Mouse (Mus musculus): ENCODE data around the gene Apol8.
A peak's percentile ranks its signal among the peaks of the same experiment; 100 is the strongest.
"Not testable (repeated sequence)": the region's sequence is repeated elsewhere in the genome, so short reads cannot be mapped to it uniquely, and the experiment has no call there.

Gene Apol8

GRCm38 (mm10) chr15:77752443-77752842 is 4.4 kb downstream of the Apol8 start:
- no peak for DNase-seq (ENCODE audit: low read depth, low spot score)

- DNase-seq (ENCODE audit: low read depth, low spot score), result peak; percentile 49
Observed at GRCm38 (mm10) chr15:77750461-77750860, 6.3 kb downstream of the Apol8 start.

- no peak for DNase-seq (ENCODE audit: low read depth, low spot score)
Observed at GRCm38 (mm10) chr15:77749717-77750116, 7.1 kb downstream of the Apol8 start.

GRCm38 (mm10) chr15:77748414-77748813 is 8.4 kb downstream of the Apol8 start:
- no peak for DNase-seq (ENCODE audit: low read depth, low spot score)

DNA sequence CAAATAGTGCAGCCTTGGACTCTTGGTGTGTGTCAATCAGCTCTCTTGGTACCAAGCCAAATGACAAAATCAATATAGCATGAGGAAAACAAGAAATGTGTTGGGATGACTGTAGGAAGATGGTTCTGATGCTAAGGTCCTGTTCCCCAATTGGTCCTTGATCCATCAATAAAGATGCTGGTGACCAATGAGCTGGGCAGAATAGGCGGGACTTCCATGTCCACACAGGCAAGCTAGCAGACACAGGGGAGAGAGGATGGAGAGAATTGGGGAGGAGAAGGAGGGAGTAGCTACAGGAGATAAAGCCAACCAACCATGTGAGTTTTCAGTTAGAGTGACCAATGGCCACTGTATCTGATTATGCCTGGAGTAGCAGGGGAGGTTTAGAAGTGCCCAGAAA is 10.5 kb downstream of the Apol8 start:
- DNase-seq (ENCODE audit: low read depth, low spot score), result no peak

DNA sequence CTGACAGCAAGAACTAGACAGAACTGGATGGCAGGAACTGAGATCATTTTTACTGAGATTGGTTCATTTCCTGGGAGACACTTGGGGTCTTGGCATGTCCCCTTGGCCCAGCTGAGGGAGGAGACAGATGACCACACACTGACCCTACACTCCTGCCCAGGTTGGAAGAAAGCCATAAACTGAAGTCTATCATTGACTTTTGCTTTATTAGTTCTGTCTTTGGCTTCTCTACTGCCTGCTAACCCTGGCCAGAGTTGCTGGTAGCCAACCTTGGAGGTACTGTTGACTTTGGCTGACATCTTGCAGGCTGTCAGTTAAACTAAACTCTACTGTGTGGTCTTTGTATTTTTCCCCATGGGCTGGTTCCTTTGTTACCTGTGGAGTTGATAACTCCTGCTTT is 11.7 kb downstream of the Apol8 start:
- DNase-seq (ENCODE audit: low read depth, low spot score), result no peak

DNA sequence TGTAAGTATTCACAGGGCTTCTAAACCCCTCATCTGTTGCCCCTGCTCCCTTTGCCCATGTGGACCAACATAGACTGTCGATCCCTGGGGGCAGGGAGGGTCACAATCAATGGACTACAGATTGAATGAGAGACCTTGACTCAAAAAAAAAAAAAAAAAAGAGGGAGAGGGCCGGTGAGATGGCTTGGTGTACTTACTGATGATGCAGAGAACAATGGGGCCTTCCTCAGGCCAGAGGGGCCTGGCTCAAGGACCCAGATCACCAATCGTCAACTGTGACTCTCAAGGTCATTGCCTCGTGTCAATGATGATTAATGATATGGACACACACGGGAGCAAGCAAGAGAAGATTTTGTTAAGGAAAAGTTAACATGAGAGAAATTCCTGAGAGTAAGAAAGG is 12.2 kb downstream of the Apol8 start:
- no peak for DNase-seq (ENCODE audit: low read depth, low spot score)

- DNase-seq (ENCODE audit: low read depth, low spot score), result not testable (repeated sequence)
Observed at GRCm38 (mm10) chr15:77741556-77741955, 15.2 kb downstream of the Apol8 start.

DNA sequence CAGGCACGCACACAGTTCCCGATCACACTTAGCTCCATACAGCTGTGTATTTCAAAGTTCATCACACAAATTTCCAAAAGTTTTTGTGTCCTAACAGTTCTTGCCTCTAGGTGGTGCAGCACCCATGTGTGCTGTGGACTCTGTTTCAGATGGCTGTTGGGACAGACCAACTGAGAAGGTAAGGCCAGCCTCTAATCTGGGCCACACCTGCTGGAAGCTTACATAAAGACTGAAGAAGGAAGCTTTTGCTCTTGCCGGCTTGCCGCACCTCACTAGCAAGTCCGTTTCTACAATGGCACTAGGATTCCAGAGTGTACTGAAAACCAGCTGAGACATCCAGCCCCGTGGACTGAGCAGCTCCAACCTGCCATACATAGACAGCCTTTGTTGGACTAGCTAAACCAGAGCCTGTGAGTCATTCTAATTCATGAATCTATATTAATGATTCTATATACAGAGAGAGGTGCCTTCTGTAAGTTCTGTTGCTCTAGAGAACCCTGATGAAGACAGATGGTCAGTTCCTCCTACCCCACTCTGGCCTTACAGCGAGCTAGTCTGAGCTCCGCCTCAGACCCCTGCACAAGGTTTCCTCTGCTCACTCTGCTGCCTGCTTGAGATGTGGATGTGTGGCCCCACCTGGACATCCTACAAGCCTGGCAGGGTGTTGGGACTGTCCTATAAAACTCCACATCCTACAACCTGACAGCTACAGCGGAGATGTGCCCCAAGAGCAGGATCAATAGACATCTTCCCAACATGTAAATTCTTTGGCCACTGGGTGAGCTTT is 16.1 kb downstream of the Apol8 start:
- peak; percentile 17 for DNase-seq (ENCODE audit: low read depth, low spot score)

- not testable (repeated sequence) for DNase-seq (ENCODE audit: low read depth, low spot score)
Observed at GRCm38 (mm10) chr15:77733903-77734302, 22.9 kb downstream of the Apol8 start.

DNA sequence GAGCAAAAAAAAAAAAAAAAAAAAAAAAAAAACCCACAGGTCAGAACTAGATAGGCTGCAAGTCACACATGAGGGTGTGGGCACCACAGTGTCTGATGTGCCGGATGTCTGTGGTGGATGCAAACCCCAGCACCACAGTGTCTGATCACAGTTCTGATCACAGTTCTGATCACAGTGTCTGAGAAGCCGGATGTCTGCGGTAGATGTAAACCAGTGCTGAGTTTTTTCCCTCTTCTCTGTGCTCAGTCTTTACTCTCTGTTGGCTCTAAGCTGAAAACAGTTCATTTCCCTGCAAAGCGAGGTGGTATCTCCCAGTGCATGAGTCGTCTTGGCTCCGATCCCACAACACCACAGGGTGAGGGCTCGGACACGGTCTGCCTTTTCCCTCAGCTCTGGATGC is 23.4 kb downstream of the Apol8 start:
- not testable (repeated sequence) for DNase-seq (ENCODE audit: low read depth, low spot score)

DNA sequence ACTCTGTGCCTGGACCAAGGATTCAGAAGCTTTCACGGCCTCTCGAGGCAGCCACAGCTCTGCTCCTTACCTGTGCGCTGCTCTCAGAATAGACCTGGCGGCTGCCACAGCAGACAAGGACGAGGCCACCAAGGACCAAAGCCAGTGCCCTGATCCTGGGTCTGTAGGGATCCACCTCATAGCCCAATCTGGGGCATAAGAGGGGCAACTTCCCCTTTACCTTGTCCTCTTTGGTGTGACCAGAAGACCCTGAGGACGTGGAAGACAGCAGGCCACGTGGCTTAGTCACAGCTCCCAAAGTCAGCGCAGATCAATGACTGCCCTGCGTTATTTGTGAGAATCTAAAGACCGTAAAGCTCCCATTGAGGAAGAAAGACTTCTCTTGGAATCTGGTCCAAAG is 24.0 kb downstream of the Apol8 start:
- DNase-seq (ENCODE audit: low read depth, low spot score), result not testable (repeated sequence)

DNA sequence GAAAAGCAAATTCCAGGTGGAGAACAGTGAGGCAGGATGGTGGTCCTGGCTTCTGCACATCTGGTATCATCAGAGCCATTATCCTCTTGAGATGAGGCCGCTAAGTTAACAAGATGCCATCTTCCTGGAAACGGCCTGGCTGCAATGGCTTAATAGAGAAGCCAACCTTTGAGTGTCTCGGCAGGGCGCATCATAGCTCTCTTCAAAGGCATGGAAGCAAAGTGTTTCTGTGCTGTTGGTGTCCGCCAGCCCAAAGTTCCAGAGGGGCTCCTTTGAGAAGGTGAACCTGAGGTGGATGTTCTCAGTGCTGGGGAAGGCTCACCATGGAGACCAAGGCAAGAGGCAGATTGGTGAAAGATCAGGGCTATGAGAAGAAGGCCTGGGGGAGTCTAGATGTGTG is 25.2 kb downstream of the Apol8 start:
- no peak for DNase-seq (ENCODE audit: low read depth, low spot score)

- not testable (repeated sequence) for DNase-seq (ENCODE audit: low read depth, low spot score)
Observed at GRCm38 (mm10) chr15:77728739-77729138, 28.1 kb downstream of the Apol8 start, which contains the start of gene Apol9b. Gene Apol9b (plus strand): TSS chr15:77729039.

GRCm38 (mm10) chr15:77727745-77728144 is 29.1 kb downstream of the Apol8 start:
- not testable (repeated sequence) for DNase-seq (ENCODE audit: low read depth, low spot score)

DNA sequence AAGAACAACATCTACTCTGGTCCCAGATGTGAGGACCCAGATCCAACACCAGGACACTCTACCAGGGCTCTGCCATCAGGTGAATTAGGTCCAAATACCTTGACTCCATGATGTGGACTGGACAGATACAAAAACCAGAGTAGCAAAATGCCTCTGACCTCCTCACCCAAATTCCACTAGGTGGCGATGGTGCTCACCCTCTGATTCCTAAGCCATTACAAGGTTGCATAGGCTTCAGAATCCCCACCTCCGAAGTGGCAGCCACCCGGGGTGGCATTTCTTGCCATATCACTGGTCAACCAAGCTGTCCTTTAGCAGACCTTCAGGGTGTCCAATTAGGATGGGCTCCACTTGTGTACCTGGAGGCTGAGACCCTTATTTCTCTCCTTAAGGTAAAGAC is 29.7 kb downstream of the Apol8 start:
- DNase-seq (ENCODE audit: low read depth, low spot score), result peak; percentile 19

DNA sequence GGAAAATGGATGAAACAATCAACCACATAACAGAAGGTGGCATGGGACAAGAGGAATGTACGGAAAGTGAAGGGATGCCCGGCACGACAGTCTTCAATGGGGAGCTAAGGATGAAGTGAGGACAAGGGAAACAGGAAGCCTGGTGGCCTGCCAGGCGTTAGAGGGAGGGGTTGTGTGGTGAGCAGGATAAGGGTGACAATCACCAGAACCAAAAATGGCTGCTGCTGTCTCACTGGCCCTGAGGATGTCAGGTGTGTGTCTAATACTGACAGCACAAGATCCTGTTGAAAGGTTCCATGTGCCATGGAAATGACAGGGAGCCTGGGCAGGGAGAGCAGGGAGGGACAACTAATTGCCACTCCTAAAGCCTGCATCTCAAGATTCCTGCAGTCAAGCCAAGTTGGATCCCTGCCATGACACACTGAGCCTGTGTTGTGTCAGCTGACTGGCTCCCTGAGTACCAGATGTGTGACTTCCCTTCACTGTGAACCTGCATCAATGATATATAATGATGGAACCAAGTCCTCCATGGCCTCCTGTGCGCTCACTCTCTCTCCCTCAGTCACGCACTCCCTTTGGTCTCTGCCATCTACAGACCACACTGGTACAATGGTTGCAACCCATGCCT is 31.3 kb downstream of the Apol8 start:
- not testable (repeated sequence) for DNase-seq (ENCODE audit: low read depth, low spot score)

GRCm38 (mm10) chr15:77724208-77724911 is 32.4 kb downstream of the Apol8 start:
- not testable (repeated sequence) for DNase-seq (ENCODE audit: low read depth, low spot score)

GRCm38 (mm10) chr15:77721509-77721908 is 35.3 kb downstream of the Apol8 start:
- not testable (repeated sequence) for DNase-seq (ENCODE audit: low read depth, low spot score)

DNA sequence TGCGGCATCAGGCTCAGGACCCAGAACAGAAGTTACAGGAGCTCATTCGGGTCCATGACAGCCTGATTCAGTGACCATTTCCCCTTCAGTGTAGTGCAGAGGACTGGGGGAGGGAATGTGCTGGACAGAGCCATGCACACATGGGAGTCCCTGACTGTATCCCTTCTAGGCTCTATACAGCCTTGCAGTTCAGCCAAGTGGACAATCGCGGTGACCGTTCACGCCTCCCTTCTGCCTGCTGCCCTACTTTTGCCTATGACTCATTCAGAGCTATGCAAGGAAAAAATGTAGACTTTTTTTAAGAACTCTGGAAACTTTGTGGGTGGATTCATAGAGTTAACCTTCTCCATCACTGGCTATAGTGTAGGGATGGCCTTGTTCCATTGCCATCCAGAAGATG is 38.6 kb downstream of the Apol8 start:
- DNase-seq (ENCODE audit: low read depth, low spot score), result not testable (repeated sequence)

DNA sequence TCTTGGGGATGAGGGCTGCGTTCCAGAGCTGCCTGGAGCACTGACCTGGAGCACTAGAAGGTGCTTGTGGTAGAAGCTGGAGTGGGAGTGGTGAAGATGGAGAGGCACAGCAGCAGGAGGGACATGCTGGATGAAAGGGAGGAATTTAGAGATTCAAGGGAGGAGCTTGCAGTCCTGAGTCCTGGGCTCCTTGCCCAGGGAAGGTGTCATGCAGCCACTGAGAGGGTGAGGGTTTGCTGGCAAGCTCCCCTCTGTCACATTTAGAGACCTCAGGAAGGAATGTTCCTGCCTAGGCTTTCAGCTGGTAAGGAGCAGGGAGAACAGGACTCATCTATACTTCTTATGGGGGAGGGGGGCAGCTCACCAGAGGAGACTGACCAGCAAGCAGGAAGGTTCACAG is 47.9 kb downstream of the Apol8 start:
- DNase-seq (ENCODE audit: low read depth, low spot score), result not testable (repeated sequence)

GRCm38 (mm10) chr15:77705306-77705705 is 51.5 kb downstream of the Apol8 start:
- not testable (repeated sequence) for DNase-seq (ENCODE audit: low read depth, low spot score)
